Mouse (Mus musculus) bone marrow macrophage, adult 2 months (primary cell): ENCODE data around the gene Dapl1.

Source experiments
- CTCF ChIP-seq: IDR thresholded peaks from 2 replicates; pipeline ENCODE4 v1.5.1; 2012; ENCODE audit warnings: low read depth, mild to moderate bottlenecking, low read length, moderate library complexity
- POLR2A ChIP-seq: IDR thresholded peaks from 2 replicates; pipeline ENCODE4 v1.6.1; 2012; ENCODE audit warnings: mild to moderate bottlenecking, low read depth, low read length, borderline replicate concordance

GRCm38 (mm10) chr2:59499717-59500116 is 15.3 kb downstream of the Dapl1 start:
- TF ChIP-seq POLR2A = no peak
- no peak for TF ChIP-seq CTCF
